Mouse (Mus musculus) gastrocnemius, adult 8-10 months (tissue): Measurements from ENCODE around the gene Etv6. TPM values are rescaled to one million over a fixed set of nuclear protein-coding genes. Genes with fewer than 3 reads are reported as not detected.
A peak's percentile ranks its signal among the peaks of the same experiment; 100 is the strongest.
"Not testable (repeated sequence)": the region's sequence is repeated elsewhere in the genome, so short reads cannot be mapped to it uniquely, and the experiment has no call there.

Experiments used
- DNase-seq, 2 experiments: peaks; one replicate each; pipeline ENCODE4 v3.0.0; 2022; ENCODE audit warnings: low spot score in 2 of 2
- total RNA-seq, 4 experiments: library from RNA; stranded (reverse); gene quantifications; 2 replicates each; pipeline ENCODE4 v1.2.4; 2022

The Etv6 gene
- total RNA-seq: 10 to 100 TPM in 1 of 4 experiments, 1 to 10 TPM in 3; 5.1 to 10.3 (median 6.3) TPM

GRCm38 (mm10) chr6:134035490-134036405 lies at the start of gene Etv6:
Etv6 (plus strand) TSS chr6:134035700.
- DNase-seq: peak; percentile 18 to 61

- no peak for DNase-seq
Measured at GRCm38 (mm10) chr6:133986161-133986560, 49.3 kb upstream of the Etv6 start.

GRCm38 (mm10) chr6:133987068-133987591 lies 48.4 kb upstream of the Etv6 start:
- no peak for DNase-seq

- no peak for DNase-seq
Measured at GRCm38 (mm10) chr6:133988011-133988410, 47.5 kb upstream of the Etv6 start.

- no peak for DNase-seq
Measured at GRCm38 (mm10) chr6:133997461-133997860, 38.0 kb upstream of the Etv6 start.

- no peak for DNase-seq
Measured at GRCm38 (mm10) chr6:133997935-133998334, 37.6 kb upstream of the Etv6 start.

- not testable (repeated sequence) for DNase-seq
Measured at GRCm38 (mm10) chr6:134014488-134015110, 20.9 kb upstream of the Etv6 start.

- no peak for DNase-seq
Measured at GRCm38 (mm10) chr6:134018807-134019206, 16.7 kb upstream of the Etv6 start.

GRCm38 (mm10) chr6:134020821-134021220 lies 14.7 kb upstream of the Etv6 start:
- DNase-seq: no peak

- DNase-seq: no peak
Measured at GRCm38 (mm10) chr6:134026264-134026663, 9.2 kb upstream of the Etv6 start.

- DNase-seq: no peak
Measured at GRCm38 (mm10) chr6:134027022-134027421, 8.5 kb upstream of the Etv6 start.

- no peak for DNase-seq
Measured at GRCm38 (mm10) chr6:134032451-134032850, 3.0 kb upstream of the Etv6 start.

GRCm38 (mm10) chr6:134034436-134034835 lies 1.1 kb upstream of the Etv6 start:
- DNase-seq: no peak

GRCm38 (mm10) chr6:134034904-134035489 lies 503 bp upstream of the Etv6 start:
- peak; percentile 59 to 62 for DNase-seq

- DNase-seq: no peak
Measured at GRCm38 (mm10) chr6:134036491-134036911, 1.0 kb downstream of the Etv6 start.

GRCm38 (mm10) chr6:134036951-134037431 lies 1.5 kb downstream of the Etv6 start:
- no peak for DNase-seq

- no peak for DNase-seq
Measured at GRCm38 (mm10) chr6:134037960-134038359, 2.5 kb downstream of the Etv6 start.

GRCm38 (mm10) chr6:134038881-134039280 lies 3.4 kb downstream of the Etv6 start:
- DNase-seq: no peak

- no peak for DNase-seq
Measured at GRCm38 (mm10) chr6:134039351-134039750, 3.9 kb downstream of the Etv6 start.

- DNase-seq: no peak
Measured at GRCm38 (mm10) chr6:134040312-134040711, 4.8 kb downstream of the Etv6 start.

- no peak for DNase-seq
Measured at GRCm38 (mm10) chr6:134041286-134041685, 5.8 kb downstream of the Etv6 start.

GRCm38 (mm10) chr6:134041916-134042315 lies 6.4 kb downstream of the Etv6 start:
- DNase-seq: no peak
